Mouse (Mus musculus): ENCODE measurements at regions not wholly inside any gene's neighbourhood (a gene's known extent, or its start where the extent isn't known, plus 50 kb on each side); places are given as distances from the start of the nearest gene placed in this dataset.

- Histone ChIP-seq H3K4me3 (no peak overlapping the region), H3K27ac (no peak overlapping the region)
- no peak for TF ChIP-seq CTCF (IDR thresholded peaks at IDR 0.05)
- intact Hi-C loops (cut with DNase I): no loop called here
- DNase-seq: no peak
These were observed 72.4 kb upstream of the Rnf219 start for GRCm38 (mm10) chr14:104594851-104595250.
